Mouse (Mus musculus) CH12.LX (cell line): ENCODE measurements around the gene Atn1. TPM values are rescaled to one million over a fixed set of nuclear protein-coding genes. Genes with fewer than 3 reads are reported as not detected.

Source experiments
- DNase-seq: peaks from one replicate; pipeline ENCODE4 v3.0.0-alpha.2; 2013; ENCODE audit errors: extremely low read depth
- H3K27ac ChIP-seq: 2 replicates; pipeline ENCODE4 v1.5.1; 2012; ENCODE audit warnings: low read depth, mild to moderate bottlenecking, control low read depth, moderate library complexity; ENCODE audit not compliant: insufficient read depth
- H3K27me3 ChIP-seq: replicated peaks from 2 replicates; pipeline ENCODE3; 2012; ENCODE audit warnings: inconsistent platforms
- H3K36me3 ChIP-seq, 2 experiments: replicated peaks in 1 of 2; 2 replicates each; pipeline versions ENCODE3 to v1.6.1; 2012; ENCODE audit warnings: inconsistent platforms in 1 of 2, low read length in 1 of 2, mild to moderate bottlenecking in 1 of 2, mixed read lengths in 1 of 2, moderate library complexity in 1 of 2; ENCODE audit not compliant: control insufficient read depth in 1 of 2, insufficient read depth in 1 of 2
- H3K4me1 ChIP-seq, 2 experiments: 2 replicates each; pipeline ENCODE4 v1.6.1; 2012; ENCODE audit warnings: inconsistent platforms in 1 of 2, moderate library complexity in 1 of 2; ENCODE audit not compliant: insufficient read depth in 2 of 2, control insufficient read depth in 1 of 2
- H3K4me2 ChIP-seq: 2 replicates; pipeline ENCODE4 v1.6.1; 2012; ENCODE audit warnings: low read depth, mild to moderate bottlenecking, control low read depth; ENCODE audit not compliant: poor library complexity, insufficient read depth, severe bottlenecking
- H3K4me3 ChIP-seq, 3 experiments: fragments of 150-350 bp in 1 of 3; sonication (generic) in 1 of 3; replicated peaks in 1 of 3; 2 replicates each; pipeline versions ENCODE3 to v1.5.1; 2011 to 2012; ENCODE audit warnings: low read depth in 2 of 3, low read length in 2 of 3, mild to moderate bottlenecking in 2 of 3, moderate library complexity in 2 of 3, control low read depth in 1 of 3, improper control_type of control experiment in 1 of 3, inconsistent platforms in 1 of 3, mixed read lengths in 1 of 3; ENCODE audit not compliant: poor library complexity in 1 of 3
- H3K79me2 ChIP-seq: replicated peaks from 2 replicates; pipeline ENCODE4 v1.6.1; 2012; ENCODE audit warnings: mild to moderate bottlenecking, moderate library complexity; ENCODE audit not compliant: control insufficient read depth, poor library complexity, insufficient read depth, severe bottlenecking; ENCODE audit errors: extremely low read depth
- H3K9ac ChIP-seq: 2 replicates; pipeline ENCODE4 v1.6.1; 2012; ENCODE audit warnings: low read depth, mild to moderate bottlenecking, control low read depth, moderate library complexity; ENCODE audit not compliant: insufficient read depth
- H3K9me3 ChIP-seq: replicated peaks from 2 replicates; pipeline ENCODE3; 2012; ENCODE audit warnings: low read length, inconsistent platforms, mixed read lengths
- BHLHE40 ChIP-seq: IDR thresholded peaks from 2 replicates; pipeline ENCODE4 v1.6.1; 2011; ENCODE audit warnings: mild to moderate bottlenecking, low read depth, low read length, improper control_type of control experiment
- CHD1 ChIP-seq: IDR thresholded peaks from 2 replicates; pipeline ENCODE4 v1.6.1; 2012; ENCODE audit warnings: low read depth, low read length, improper control_type of control experiment, inconsistent platforms
- CTCF ChIP-seq, 2 experiments: IDR thresholded peaks in 1 of 2; conservative IDR thresholded peaks in 1 of 2; 2 replicates each; pipeline ENCODE4 v1.5.1; 2011 to 2012; ENCODE audit warnings: low read depth in 2 of 2, low read length in 2 of 2, improper control_type of control experiment in 1 of 2, inconsistent platforms in 1 of 2, mild to moderate bottlenecking in 1 of 2, moderate library complexity in 1 of 2
- E2F4 ChIP-seq: IDR thresholded peaks from 2 replicates; pipeline ENCODE4 v1.6.1; 2011; ENCODE audit warnings: low read depth, low read length, improper control_type of control experiment; ENCODE audit not compliant: insufficient replicate concordance
- ELF1 ChIP-seq: IDR thresholded peaks from 2 replicates; pipeline ENCODE4 v1.6.1; 2014; ENCODE audit warnings: low read depth, mild to moderate bottlenecking, inconsistent platforms, low read length, improper control_type of control experiment
- ETS1 ChIP-seq: conservative IDR thresholded peaks from 2 replicates; pipeline ENCODE4 v1.6.1; 2012; ENCODE audit warnings: low read depth, mild to moderate bottlenecking, inconsistent platforms, low read length, improper control_type of control experiment, moderate library complexity
- GABPA ChIP-seq: IDR thresholded peaks from 2 replicates; pipeline ENCODE4 v1.6.1; 2012; ENCODE audit warnings: low read depth, low read length, improper control_type of control experiment, inconsistent platforms; ENCODE audit not compliant: insufficient replicate concordance
- HCFC1 ChIP-seq: IDR thresholded peaks from 2 replicates; pipeline ENCODE4 v1.6.1; 2012; ENCODE audit warnings: low read depth, mild to moderate bottlenecking, inconsistent platforms, low read length, improper control_type of control experiment
- IRF4 ChIP-seq: IDR thresholded peaks from 2 replicates; pipeline ENCODE4 v1.6.1; 2014; ENCODE audit warnings: low read depth, mild to moderate bottlenecking, inconsistent platforms, low read length, improper control_type of control experiment
- JUN ChIP-seq: IDR thresholded peaks from 2 replicates; pipeline ENCODE4 v1.6.1; 2011; ENCODE audit warnings: low read depth, mild to moderate bottlenecking, low read length, improper control_type of control experiment, moderate library complexity; ENCODE audit not compliant: insufficient read depth
- MAFK ChIP-seq: IDR thresholded peaks from 2 replicates; pipeline ENCODE4 v1.6.1; 2011; ENCODE audit warnings: low read length, improper control_type of control experiment; ENCODE audit not compliant: insufficient replicate concordance
- MEF2A ChIP-seq: IDR thresholded peaks from 2 replicates; pipeline ENCODE4 v1.6.1; 2014; ENCODE audit warnings: low read depth, mild to moderate bottlenecking, inconsistent platforms, low read length, improper control_type of control experiment, borderline replicate concordance
- MXI1 ChIP-seq: IDR thresholded peaks from 2 replicates; pipeline ENCODE4 v1.6.1; 2011; ENCODE audit warnings: mild to moderate bottlenecking, low read depth, low read length, improper control_type of control experiment
- MYC ChIP-seq: IDR thresholded peaks from 2 replicates; pipeline ENCODE4 v1.6.1; 2011; ENCODE audit warnings: low read depth, mild to moderate bottlenecking, improper control_type of control experiment, low read length
- NELFE ChIP-seq: IDR thresholded peaks from 2 replicates; pipeline ENCODE4 v1.6.1; 2011; ENCODE audit warnings: low read depth, low read length, improper control_type of control experiment
- NRF1 ChIP-seq: IDR thresholded peaks from 2 replicates; pipeline ENCODE4 v1.6.1; 2014; ENCODE audit warnings: low read depth, mild to moderate bottlenecking, inconsistent platforms, low read length, improper control_type of control experiment, moderate library complexity
- PAX5 ChIP-seq: IDR thresholded peaks from 2 replicates; pipeline ENCODE4 v1.6.1; 2012; ENCODE audit warnings: low read length, inconsistent platforms, mixed read lengths
- POLR2A ChIP-seq: IDR thresholded peaks from 2 replicates; pipeline ENCODE4 v1.6.1; 2011; ENCODE audit warnings: low read depth, mild to moderate bottlenecking, improper control_type of control experiment, low read length
- POLR2AphosphoS2 ChIP-seq: IDR thresholded peaks from 2 replicates; pipeline ENCODE4 v1.6.1; 2011; ENCODE audit warnings: low read depth, low read length, improper control_type of control experiment
- RAD21 ChIP-seq: IDR thresholded peaks from 2 replicates; pipeline ENCODE4 v1.6.1; 2011; ENCODE audit warnings: low read depth, mild to moderate bottlenecking, low read length, improper control_type of control experiment, moderate library complexity
- RCOR1 ChIP-seq: conservative IDR thresholded peaks from 2 replicates; pipeline ENCODE4 v1.6.1; 2012; ENCODE audit warnings: low read depth, mild to moderate bottlenecking, inconsistent platforms, low read length, improper control_type of control experiment
- SMC3 ChIP-seq: IDR thresholded peaks from 2 replicates; pipeline ENCODE4 v1.6.1; 2011; ENCODE audit warnings: low read depth, low read length, improper control_type of control experiment
- TBP ChIP-seq: conservative IDR thresholded peaks from 2 replicates; pipeline ENCODE4 v1.6.1; 2011; ENCODE audit warnings: low read depth, low read length, improper control_type of control experiment
- TCF12 ChIP-seq: IDR thresholded peaks from 2 replicates; pipeline ENCODE4 v1.6.1; 2014; ENCODE audit warnings: low read depth, mild to moderate bottlenecking, inconsistent platforms, low read length, improper control_type of control experiment
- USF1 ChIP-seq: IDR thresholded peaks from 2 replicates; pipeline ENCODE4 v1.6.1; 2014; ENCODE audit warnings: low read depth, mild to moderate bottlenecking, inconsistent platforms, low read length, improper control_type of control experiment
- ZC3H11A ChIP-seq: IDR thresholded peaks from 2 replicates; pipeline ENCODE4 v1.6.1; 2012; ENCODE audit warnings: low read depth, mild to moderate bottlenecking, inconsistent platforms, low read length, improper control_type of control experiment
- ZKSCAN1 ChIP-seq: IDR thresholded peaks from 2 replicates; pipeline ENCODE4 v1.6.1; 2012; ENCODE audit warnings: low read depth, inconsistent platforms, low read length, improper control_type of control experiment, borderline replicate concordance
- ZMIZ1 ChIP-seq: IDR thresholded peaks from 2 replicates; pipeline ENCODE4 v1.6.1; 2012; ENCODE audit warnings: low read depth, mild to moderate bottlenecking, inconsistent platforms, low read length, improper control_type of control experiment
- ZNF384 ChIP-seq: IDR thresholded peaks from 2 replicates; pipeline ENCODE4 v1.6.1; 2012; ENCODE audit warnings: low read depth, low read length, improper control_type of control experiment, inconsistent platforms
- dilution Hi-C: fragments of 300-500 bp; cut with MboI; formaldehyde crosslinking; loops from 2 replicates; pipeline ENCODE4 v1.14.3; 2020; ENCODE audit warnings: low sequenced_read_pairs; ENCODE audit not compliant: extremely low pct_unique_long_range_greater_than_20kb, extremely low pct_ligation_motif_present
- in situ Hi-C: fragments of 300-500 bp; cut with MboI; formaldehyde crosslinking; loops from 3 replicates; pipeline ENCODE4 v1.14.3; 2019; ENCODE audit warnings: low sequenced_read_pairs, low pct_ligation_motif_present, low pct_unique_long_range_greater_than_20kb, mixed read lengths
- polyA plus RNA-seq: library from polyadenylated mRNA; unstranded; fragments of >175 nt; gene quantifications from 2 replicates; pipeline ENCODE4 v1.2.1, GENCODE M21; 2012; ENCODE audit warnings: low read depth; ENCODE audit not compliant: insufficient read length
- total RNA-seq, 2 experiments: library from RNA; depleted of rRNA; stranded (reverse); fragments of 300-350 nt in 1 of 2; fragments of >200 nt in 1 of 2; gene quantifications; 2 replicates each; pipeline ENCODE4 v1.2.3; 2012 to 2014

Gene Atn1
- total and polyA plus RNA-seq, 3 experiments: 1.7 to 35.1 (median 4.6) TPM

DNA sequence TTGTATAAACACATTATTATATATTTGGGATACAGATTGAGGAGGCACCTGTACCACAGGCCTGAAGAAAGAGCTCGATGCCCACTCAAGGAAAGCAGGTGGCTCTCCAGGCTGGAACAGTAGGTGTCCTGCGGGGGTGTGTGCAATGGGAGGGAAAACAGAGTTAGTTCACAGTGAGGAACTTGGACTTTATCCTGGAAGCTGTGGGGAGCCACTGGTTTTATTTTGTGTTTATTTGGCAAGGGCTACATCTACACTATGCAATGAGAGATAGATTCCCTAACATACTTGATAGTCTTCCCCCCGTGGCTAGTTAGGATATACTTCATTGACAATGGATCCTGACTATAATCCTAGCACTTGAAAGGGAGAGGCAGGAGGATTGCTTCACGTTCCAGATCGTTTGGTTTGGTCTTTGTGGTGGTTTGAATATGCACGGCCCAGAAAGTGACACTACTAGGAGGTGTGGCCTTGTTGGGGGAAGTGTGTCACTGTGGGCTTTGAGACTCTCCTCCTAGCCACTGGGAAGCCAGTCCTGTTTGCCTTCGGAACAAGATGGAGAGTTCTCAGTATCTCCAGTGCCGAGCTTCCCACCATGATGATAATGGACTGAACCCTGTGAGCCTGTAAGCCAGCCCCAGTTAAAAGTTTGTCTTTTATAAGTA is 30.6 kb upstream of the Atn1 start:
- H3K4me2 ChIP-seq: no peak overlapping the region; the same call in 1 of the 2 replicates
- no peak for TF ChIP-seq JUN
- TF ChIP-seq CTCF (conservative IDR thresholded peaks at IDR 0.05 in 1 of 2, IDR thresholded peaks at IDR 0.05 in 1 of 2; ENCODE audit: low read depth in 2 of 2, low read length in 2 of 2): no peak
- peak; percentile 41 for TF ChIP-seq BHLHE40
- TF ChIP-seq ZMIZ1: 0 out of 2 replicates have a peak, but pooled peaks have one; percentile 31
- TF ChIP-seq ZKSCAN1: no peak
- peak; percentile 75 for TF ChIP-seq POLR2A
- no peak for TF ChIP-seq NRF1
- 0 out of 2 replicates have a peak, but pooled peaks have one; percentile 42 for TF ChIP-seq NELFE
- TF ChIP-seq POLR2AphosphoS2: no peak
- TF ChIP-seq ELF1: peak; percentile 39; the same call in 1 of the 2 replicates
- no peak for TF ChIP-seq RCOR1
- no peak for TF ChIP-seq MYC
- TF ChIP-seq MEF2A: peak; percentile 19; the same call in 1 of the 2 replicates
- TF ChIP-seq ETS1: no peak
- TF ChIP-seq TBP: peak; percentile 85
- peak; percentile 55; the same call in 1 of the 2 replicates for TF ChIP-seq MXI1
- no peak for TF ChIP-seq GABPA
- no peak for TF ChIP-seq IRF4
- no peak for TF ChIP-seq ZC3H11A

GRCm38 (mm10) chr6:124782436-124782835 is 26.1 kb upstream of the Atn1 start:
- Histone ChIP-seq H3K4me3 (peak overlapping the region; percentile 31 to 53 (median 52)), H3K4me2 (peak overlapping the region; percentile 46), H3K27me3 (peaks cover 9% of the 10 kb centered on the region), H3K9ac (peak overlapping the region; percentile 32; the same call in 1 of the 2 replicates), H3K36me3 (no peaks in the 10 kb centered on the region), H3K27ac (no peak overlapping the region), H3K4me1 (peaks cover 9 to 16% of the 10 kb centered on the region in 2 experiments; a peak in 3 of 4 replicates), H3K9me3 (no peaks in the 10 kb centered on the region), H3K79me2 (no peaks in the 10 kb centered on the region)
- DNase-seq: peak; percentile 76
- dilution Hi-C loops: no loop called here
- in situ Hi-C loops: no loop called here
- TF ChIP-seq POLR2A (peak; percentile 72), PAX5 (no peak), CHD1 (peak; percentile 41; the same call in 1 of the 2 replicates), ZKSCAN1 (no peak), USF1 (no peak), MEF2A (no peak), RAD21 (no peak), JUN (no peak), CTCF (conservative IDR thresholded peaks at IDR 0.05 in 1 of 2, IDR thresholded peaks at IDR 0.05 in 1 of 2; ENCODE audit: low read depth in 2 of 2, low read length in 2 of 2) (no peak), MAFK (no peak), SMC3 (no peak), ZC3H11A (no peak), ZMIZ1 (0 out of 2 replicates have a peak, but pooled peaks have one; percentile 48), ZNF384 (no peak), TCF12 (peak; percentile 79), MYC (0 out of 2 replicates have a peak, but pooled peaks have one; percentile 28), E2F4 (no peak), HCFC1 (peak; percentile 58), ELF1 (peak; percentile 78), NRF1 (no peak), IRF4 (peak; percentile 52; the same call in 1 of the 2 replicates), NELFE (peak; percentile 78)

More for the DNA sequence above, 30.6 kb upstream of the Atn1 start:
- peak overlapping the region in 2 of 3 experiments; percentile 42 to 50 for H3K4me3 ChIP-seq
- in situ Hi-C loops (no loop called here), dilution Hi-C loops (no loop called here)
- H3K36me3 ChIP-seq: peaks cover 0 to 9% of the 10 kb centered on the region in 2 experiments
- no peaks in the 10 kb centered on the region for H3K9me3 ChIP-seq
- no peak overlapping the region for H3K27ac ChIP-seq
- no peaks in the 10 kb centered on the region for H3K27me3 ChIP-seq
- no peaks in the 10 kb centered on the region for H3K79me2 ChIP-seq
- peak; percentile 76 for DNase-seq
- peak overlapping the region; percentile 53 for H3K9ac ChIP-seq
- peaks cover 7 to 22% of the 10 kb centered on the region in 2 experiments; a peak in 3 of 4 replicates for H3K4me1 ChIP-seq
